Mouse (Mus musculus) mature B cell (primary cell): Measurements from ENCODE around the gene Lemd1.
"Not testable (repeated sequence)": the region's sequence is repeated elsewhere in the genome, so short reads cannot be mapped to it uniquely, and the experiment has no call there.

ENCODE experiments used
- in situ Hi-C: fragments of 300-500 bp; cut with MboI; formaldehyde crosslinking; loops from 2 replicates; pipeline ENCODE4 v1.14.3; 2019

The Lemd1 gene

DNA sequence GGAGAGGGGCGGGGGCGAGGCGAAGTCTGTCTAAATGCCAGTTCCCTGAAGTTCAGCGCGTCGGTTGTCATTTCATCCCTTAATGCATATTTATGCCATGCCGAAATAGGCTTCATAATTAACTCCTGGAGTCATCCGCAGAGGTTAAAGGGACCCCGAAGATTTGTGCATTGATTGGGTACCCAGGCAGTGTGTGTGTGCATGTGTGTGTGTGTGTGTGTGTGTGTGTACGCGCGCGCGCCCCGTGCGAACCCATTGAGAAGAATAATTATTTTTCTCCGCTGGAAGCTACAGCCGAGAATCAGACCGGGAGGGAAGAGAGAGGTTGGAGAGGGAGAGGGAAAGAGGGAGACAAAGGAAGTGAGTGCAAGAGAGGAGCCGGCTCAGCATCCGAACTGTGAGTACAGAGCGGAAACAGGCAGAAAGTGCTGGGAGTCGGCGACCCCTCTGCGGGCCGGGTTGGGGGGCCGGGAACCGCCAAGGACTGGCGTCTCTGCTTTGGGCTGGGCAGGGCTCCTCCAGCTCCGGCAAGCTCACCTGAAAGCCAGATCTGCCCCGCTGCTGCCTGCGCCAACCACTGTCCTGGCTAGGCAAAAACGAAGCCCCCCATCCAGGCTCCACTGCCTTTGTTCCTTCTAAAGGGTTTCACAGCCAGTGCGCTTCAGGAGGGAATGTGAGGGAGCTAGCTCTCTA, at the start of gene Lemd1, which contains the start of gene AC124108.1:
TSS of gene Lemd1 (plus strand) at position 339 of the 693 bp plus-strand sequence.
TSS of gene AC124108.1 (plus strand) at position 365 of the 693 bp plus-strand sequence.
- in situ Hi-C loops = no loop called here

DNA sequence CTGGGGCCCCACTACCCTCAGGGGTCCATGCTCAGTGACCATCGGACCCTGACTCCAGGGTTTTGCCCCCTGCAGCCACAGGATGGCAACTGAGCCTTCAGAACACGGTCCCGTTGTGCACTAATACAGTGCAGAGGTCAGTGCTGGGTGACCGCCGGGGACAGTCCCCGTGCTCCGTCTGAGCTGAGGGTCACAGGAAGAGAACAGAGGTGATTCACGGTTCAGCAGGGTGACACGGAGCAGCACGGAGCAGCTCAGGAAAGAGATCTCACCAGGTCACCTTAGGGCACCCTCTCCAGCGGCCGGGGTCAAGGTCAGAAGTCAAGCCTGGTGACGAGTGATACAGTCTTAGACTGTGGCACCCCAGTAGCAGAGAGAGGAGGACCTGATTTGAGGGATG, 49.5 kb upstream of the Lemd1 start:
- in situ Hi-C loops = no loop called here

DNA sequence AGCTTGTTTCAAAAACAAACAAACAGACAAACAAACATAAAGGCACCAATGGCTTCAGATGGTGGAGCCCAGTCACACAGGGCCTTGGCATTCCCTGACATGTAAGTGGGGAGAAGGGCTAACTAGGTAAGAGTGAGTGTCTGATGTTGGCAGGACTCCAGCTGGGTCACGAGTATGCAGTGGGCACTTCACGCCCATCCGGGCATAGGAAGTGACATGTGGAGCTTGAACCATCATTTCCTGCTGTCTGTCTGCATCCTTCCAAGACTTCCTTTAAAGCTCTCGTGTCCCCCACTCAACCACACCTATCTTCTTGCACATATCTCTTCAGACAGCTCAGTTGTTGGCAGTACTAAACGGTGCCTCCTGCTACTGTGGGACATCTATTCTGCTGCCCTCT, 48.2 kb upstream of the Lemd1 start:
- in situ Hi-C loops = no loop called here

DNA sequence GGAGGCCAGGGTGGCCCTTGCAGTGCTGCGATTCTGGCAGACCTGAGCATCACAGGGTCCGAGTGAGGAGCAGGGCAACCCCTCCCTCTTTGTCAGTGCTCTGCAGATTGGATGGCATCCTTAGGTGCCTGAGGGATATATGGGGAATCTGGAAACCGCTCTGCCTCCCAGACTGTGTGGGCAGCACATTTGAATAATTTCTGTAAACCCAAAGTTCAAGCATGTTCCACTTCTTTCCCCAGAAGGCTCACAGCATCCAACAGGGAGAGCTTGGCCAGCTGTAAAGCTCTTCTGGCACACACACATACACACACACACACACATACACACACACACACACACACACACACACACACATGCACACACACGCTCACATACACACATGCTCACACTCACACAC, 47.5 kb upstream of the Lemd1 start:
- in situ Hi-C loops = no loop called here

DNA sequence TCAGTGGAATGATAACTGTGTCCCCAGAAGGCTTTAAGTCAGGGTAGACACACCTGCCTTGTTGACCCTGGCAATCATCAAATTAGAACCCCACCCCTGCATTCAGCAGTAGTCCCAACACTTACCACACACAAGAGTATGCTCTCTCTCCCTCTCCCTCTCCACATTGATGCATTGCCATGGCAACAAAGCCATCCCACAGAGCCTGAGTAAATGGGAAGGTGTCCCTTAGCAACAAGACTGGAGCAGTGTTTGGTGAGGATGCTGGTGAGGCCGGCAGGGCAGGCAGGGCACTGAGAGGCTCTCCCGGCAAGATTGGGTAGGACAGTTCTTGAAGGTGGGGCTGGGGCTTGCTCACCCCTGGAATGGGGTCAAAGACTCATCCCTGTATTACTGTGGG, 47.0 kb upstream of the Lemd1 start:
- in situ Hi-C loops = no loop called here

DNA sequence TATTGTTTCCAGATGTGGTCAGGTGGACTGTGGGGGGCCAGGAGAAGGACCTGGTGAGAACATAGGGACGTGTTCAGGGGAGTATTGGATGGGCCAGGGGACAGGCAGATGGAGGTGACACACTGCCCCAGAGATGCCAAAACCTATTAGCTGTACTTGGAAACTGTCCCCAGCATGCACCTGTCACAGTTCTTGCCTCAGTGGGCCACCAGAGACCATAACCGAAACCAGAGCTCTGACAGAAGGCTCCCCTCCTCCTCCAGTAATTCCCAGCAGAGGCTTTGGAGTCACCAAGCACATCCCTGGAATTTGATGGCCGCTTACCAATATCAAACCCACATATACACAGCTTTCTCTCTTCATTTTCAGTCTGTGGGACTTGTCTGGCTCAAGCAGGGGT, 46.4 kb upstream of the Lemd1 start:
- in situ Hi-C loops = no loop called here

DNA sequence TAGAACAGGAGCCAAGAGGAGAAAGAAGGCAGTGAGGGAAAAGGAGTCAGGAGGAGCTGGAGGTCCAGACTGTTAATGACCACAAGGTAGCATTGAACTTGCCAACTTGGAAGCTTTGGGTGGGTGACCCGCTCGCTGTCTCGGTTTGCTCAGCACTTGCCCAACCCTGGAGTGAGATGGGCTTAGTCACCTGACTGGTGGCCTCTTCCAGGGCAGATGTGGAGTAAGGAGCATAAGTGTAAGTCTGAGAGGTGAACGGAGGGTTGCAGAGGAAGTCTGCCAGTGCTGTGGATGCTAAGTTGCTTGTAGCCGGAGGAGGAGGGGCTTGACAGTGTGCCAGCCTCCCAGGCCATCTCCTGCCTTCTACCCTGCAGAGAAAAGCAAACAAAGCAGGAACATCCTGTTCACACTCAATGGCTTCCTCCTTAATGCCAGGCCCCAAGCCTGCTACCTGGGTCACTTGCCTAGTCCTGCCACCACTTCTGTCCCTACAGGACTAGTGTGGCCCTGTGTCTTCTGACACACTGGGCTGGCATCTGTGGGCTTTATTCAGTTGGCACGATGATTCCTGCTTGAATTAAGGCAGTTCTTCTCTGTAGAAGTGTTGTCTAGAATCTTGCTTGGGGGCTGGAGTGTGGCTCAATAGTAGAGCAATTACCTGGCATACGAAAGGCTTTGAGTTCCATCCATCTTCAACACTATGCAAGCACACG, 45.1 kb upstream of the Lemd1 start:
- in situ Hi-C loops = no loop called here

DNA sequence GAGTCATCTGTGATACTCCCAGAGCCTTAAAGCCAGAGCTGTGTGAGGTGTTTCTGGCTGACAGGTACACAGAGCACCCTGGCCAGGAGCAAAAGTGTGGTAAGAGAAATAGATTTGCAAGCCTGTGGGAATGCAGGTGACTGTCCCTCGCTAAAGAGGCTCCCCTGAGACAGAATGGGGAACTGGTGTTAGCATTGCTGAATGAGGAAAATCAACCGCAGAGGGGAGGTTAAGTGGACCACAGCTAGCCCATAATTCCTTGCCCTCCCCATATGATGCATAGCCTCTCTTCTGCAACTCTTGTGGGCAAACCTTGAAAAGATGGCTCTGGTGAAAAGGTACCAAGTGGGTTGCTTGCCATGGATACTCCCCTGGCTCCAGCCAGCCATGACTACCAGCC, 41.8 kb upstream of the Lemd1 start:
- in situ Hi-C loops = no loop called here

DNA sequence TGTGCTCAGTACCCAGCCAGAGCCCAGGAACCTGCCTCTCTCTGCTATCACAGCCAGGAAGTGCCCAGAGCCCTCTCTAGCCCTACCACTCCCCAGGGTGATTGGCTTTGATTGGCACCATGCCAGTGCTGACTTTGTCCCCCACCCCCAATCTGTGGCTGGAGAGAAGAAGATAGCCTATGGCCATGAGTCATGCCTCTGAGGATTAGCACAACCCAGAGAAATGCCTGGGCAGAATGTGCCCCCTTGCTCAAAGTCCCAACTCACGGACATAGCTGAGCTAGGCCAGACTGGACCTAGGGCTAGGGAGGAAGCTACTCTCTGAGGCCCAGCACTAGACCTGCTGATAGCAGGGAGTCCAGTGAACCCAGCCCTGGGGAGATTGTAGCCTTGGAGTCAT, 41.1 kb upstream of the Lemd1 start:
- in situ Hi-C loops = no loop called here

DNA sequence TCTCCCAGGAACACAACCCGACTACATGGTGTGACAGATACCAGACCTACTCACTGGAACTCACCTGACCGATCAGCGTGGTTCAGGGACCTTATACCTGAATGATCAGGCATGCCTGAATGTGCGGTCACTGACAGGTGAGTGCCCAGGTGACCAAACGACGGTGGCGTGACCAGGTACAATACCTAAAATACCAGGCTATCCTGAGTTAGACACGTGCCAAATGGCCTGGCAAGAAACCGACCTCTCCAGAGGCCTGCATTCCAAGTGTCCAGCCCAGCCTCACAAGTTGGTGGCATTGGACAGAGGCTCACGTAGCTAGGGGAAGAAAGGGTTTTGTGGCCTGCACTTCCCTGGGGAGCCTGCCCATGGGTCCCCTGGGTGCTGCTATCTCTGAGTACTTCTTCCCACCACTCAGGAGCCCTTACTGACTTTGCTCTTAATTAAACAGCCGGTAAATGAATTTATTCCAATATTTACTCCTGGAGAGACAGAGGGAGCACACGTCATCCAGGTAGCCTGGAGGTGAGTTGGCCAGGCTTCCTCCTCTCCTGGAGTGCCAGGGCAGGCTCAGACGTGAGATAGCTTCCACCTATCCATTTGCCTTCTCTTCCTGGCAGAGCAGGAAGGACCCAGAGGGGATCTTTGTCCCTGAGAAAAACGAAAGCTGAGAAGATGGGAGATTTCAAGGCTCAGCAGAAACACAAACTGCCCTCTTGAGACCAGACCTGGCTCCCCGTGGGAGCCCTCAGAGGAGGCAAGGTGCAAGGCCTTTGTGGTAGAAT, 40.2 kb upstream of the Lemd1 start:
- in situ Hi-C loops = no loop called here

DNA sequence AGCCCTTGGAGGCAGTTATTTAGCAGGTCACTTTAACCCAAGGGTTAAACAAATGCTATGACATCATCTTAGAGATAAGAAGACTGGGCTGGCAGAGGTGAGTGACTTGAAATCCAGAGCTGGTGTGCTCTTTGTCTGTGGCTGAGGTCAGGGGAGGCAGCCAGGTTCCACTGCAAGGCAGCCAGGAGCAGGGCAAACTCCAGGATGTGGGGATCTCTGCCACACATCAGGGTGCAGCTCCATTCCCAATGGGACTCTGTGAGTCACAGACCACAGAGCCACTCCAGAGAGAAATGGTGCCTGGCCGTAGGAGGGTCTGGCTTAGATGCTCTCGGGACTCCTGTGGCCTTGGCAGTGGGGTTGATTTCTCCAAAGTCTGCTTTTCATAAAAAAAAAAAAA, 39.3 kb upstream of the Lemd1 start:
- in situ Hi-C loops = no loop called here

DNA sequence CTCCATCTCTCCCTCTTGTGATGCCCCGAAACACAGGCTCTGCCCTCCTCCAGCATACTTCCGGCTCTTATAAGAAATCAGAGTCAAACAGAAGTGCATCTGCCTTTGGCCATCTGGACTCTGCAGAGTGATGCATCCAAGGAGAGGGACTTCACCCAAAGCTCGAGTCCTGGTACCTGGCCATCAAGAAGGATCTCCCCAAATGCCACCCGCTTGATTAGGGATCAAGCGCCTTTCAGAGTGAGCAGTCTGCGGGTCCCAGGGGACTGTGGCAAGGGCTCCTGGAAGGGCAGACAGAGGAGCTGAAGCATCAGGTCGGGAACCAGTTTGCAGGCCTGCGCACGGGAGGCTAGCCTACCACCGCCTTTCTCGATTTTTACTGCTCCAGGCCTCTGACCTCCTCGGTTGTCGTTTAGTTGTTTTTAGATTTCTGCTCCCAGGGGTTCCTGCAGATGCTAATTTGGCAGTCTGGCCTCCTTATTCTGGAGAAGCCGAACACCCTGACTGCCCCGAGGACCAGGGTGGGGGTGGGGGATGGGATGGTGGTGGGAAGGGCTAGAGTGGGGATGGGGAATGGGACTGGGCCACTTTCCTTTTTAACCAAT, 38.0 kb upstream of the Lemd1 start:
- in situ Hi-C loops = no loop called here

DNA sequence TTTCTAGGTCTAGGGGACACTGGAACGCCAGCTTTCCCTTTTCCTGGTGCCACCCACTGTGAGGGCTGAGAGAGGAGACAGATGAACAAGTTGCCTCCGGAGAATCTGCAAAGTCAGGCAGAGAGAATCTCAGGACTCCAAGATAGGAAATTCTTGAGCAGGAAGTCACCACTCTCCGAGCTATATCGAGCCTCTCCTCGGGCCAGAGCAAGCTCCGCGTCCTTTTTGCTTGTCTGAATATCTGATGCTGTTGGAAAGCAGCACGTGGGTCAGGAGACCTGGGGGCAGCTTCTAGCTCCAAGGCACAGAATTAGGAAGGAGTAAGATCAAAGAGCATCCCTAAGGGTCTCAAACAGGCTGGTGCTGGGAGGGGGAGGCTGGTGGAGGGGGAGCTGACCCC, 37.5 kb upstream of the Lemd1 start:
- in situ Hi-C loops = no loop called here

DNA sequence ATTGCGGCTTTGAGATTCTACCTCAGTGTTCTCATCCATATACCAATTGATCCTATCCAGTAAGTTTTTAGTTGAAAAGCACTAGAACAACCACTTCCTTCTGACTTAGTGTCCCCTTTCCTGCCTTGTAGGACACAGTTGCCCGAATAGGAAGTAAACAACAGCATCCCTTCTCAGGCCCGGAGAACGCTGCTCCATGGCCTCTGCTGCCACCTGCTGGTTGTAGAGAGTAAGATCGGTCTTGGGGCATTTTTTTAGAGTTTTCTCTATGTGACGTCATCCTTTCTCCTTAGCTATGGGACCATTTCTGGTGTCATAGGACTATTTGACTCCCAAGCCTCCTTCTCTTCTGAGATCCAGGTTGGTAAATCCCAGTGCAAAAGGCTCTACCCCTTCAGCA, 35.5 kb upstream of the Lemd1 start:
- in situ Hi-C loops = no loop called here

DNA sequence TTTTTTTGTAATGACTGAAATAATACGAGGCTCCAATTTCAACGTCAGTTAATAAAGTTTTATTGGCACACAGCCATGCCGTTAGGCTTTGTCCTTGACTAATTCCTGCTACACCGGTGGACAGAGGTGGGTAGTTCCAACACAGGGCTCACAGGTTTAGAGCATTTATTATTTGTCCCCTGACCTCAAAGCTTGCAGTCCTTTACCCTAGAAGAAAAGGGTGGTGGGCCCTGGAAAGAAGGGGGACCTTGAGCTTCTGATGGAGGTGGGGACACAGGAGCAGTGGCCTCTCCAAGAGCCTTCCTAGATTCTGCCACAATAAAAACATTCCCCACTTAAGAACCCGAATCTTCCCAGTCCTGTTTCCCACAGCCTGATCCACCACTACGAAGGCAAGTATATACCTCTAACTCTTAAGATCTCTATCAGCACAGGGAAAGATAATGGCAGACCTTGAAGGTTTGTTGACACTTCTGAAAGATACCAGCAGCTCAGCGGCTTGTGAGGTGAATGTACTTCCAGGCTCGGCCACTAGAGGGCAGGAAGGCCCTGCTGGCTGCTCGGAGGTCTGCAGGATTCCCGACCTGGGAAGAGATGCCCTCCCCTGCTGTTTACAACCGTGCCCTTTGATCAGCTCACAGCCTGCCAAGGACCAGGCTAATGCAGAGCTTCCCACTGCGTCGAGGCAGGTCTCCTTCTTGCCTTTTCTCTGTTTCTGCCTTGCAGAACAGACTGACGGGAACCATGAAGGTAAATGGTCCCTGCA, 34.0 kb upstream of the Lemd1 start:
- in situ Hi-C loops = no loop called here

DNA sequence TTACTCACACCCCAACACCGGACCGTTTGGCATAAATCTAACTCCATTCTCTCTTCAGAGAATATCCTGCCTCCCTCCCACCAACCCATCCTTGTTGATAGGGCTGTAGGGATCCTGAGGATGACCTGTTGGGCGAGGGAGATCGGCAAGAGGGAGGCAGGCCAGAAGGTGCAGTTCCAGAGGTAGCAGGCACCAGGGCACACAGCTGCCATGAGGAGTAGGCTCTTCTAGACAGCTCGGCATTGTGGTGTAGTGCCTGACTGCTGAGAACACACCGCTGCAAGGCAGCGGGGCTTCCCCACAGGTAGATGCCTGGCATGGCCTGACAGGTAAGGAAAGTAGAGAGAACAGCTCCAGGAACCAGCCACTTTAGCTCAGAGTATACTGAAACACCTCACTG, 33.4 kb upstream of the Lemd1 start:
- in situ Hi-C loops = no loop called here

DNA sequence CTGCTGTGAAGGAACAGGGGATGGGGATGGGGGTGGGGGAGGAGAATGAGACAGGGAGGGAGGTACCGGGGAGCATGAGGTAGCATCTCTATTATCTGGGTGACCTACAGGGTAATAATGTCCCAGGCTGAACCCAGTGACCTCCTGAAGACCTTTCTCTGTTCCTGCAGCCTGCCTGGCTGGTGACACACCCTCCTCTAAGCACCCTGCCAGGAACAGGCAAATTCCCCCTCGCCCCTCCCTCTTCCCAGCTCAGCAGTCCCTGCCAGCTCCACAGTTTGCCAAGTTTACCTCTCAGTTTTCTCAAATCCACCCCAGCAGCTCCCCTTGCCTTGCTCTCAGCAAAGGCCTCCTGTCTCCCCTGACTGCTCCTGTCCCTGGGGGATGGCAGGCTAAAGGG, 32.5 kb upstream of the Lemd1 start:
- in situ Hi-C loops = no loop called here

DNA sequence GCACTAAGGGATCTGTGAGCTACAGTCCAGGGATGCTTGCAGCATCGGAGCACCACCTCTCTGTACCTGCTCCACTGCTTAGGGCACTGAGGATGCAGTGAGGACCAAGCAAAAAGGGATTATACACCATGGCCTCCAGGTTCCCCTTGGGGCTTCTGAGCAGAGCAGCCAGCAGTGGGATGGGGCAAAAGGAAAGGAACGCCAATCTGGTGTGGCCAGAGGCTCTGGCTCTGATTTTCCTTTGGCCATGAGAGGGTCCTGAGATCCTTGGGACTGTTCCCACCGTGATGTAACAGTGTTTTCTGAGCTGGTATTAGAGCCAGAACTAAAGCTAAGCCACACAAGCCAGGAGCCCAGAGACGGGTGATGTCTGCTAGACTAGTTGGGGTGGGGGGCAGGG, 31.6 kb upstream of the Lemd1 start:
- in situ Hi-C loops = no loop called here

DNA sequence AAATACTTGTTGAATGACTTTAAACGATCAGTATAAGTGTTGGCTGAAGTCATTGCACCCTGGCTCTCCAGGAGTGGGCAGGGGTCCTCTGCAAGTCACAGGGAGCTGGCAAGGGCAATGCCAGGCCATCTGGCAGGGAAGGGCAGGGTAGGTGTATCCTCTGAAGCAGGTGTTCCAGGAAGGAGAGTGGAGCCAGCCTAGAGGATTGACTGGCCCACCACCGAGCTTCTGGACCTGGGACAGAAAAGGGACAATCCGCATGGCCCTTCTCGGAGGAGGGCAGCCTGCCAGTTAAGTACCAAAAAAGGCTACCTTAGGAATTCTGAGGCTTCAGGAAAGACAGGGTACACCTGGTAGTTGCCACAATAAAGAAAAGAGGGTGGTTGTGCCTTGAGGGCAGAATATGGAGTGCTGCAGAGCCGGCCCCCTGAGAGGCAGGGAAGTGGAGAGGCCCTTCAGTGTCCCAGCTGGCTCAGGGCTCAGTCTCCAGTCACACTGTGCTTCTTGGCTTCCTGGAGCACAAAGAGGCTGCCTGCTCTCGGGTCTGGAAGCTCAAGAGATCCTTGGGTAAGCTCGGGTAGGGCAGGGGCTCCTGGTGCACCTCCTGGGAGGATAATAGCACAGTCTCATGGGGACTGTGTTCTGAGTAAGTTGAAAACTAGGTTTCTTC, 29.9 kb upstream of the Lemd1 start:
- in situ Hi-C loops = no loop called here

DNA sequence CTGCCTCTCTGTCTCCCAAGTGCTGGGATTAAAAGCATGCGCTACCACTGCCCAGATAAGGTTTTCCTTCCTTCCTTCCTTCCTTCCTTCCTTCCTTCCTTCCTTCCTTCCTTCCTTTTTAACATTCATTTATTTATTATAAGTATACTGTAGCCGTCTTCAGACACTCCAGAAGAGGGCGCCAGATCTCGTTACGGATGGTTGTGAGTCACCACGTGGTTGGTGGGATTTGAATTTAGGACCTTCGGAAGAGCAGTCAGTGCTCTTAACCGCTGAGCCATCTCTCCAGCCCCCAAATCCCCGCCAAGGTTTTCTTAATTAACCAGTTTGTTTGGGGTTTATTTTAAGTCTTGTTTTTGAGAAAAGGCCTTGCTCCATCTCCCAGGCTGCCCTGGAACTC, 28.6 kb upstream of the Lemd1 start:
- in situ Hi-C loops = not testable (repeated sequence)
